Mouse (Mus musculus) bone marrow macrophage, adult 2 months (primary cell): ENCODE data around the gene Akirin1. TPM values are rescaled to one million over a fixed set of nuclear protein-coding genes. Genes with fewer than 3 reads are reported as not detected.

ENCODE experiments used
- H3K27ac ChIP-seq: 2 replicates; pipeline ENCODE4 v1.5.1; 2012; ENCODE audit warnings: low read depth, low read length; ENCODE audit not compliant: insufficient read depth
- H3K4me1 ChIP-seq: 2 replicates; pipeline ENCODE4 v1.6.1; 2012; ENCODE audit warnings: low read length; ENCODE audit not compliant: control insufficient read depth, insufficient read depth
- H3K4me3 ChIP-seq: 2 replicates; pipeline ENCODE4 v1.5.1; 2012; ENCODE audit warnings: mild to moderate bottlenecking, low read length, moderate library complexity; ENCODE audit not compliant: insufficient read depth
- CTCF ChIP-seq: IDR thresholded peaks from 2 replicates; pipeline ENCODE4 v1.5.1; 2012; ENCODE audit warnings: low read depth, mild to moderate bottlenecking, low read length, moderate library complexity
- POLR2A ChIP-seq: IDR thresholded peaks from 2 replicates; pipeline ENCODE4 v1.6.1; 2012; ENCODE audit warnings: mild to moderate bottlenecking, low read depth, low read length, borderline replicate concordance
- polyA plus RNA-seq: library from polyadenylated mRNA; stranded (reverse); fragments of >200 nt; gene quantifications from 2 replicates; pipeline ENCODE4 v1.2.4, GENCODE M21; 2012; ENCODE audit not compliant: missing spikeins, insufficient read depth, insufficient read length

The Akirin1 gene
- polyA plus RNA-seq, 1 experiment: 56.1 TPM

GRCm38 (mm10) chr4:123686368-123687024 is 63.6 kb downstream of the Akirin1 start:
- 0 out of 2 replicates have a peak, but pooled peaks cover 1% of the 10 kb centered on the region for H3K4me1 ChIP-seq
- H3K27ac ChIP-seq: no peak overlapping the region
- TF ChIP-seq CTCF (no peak), POLR2A (no peak)
- H3K4me3 ChIP-seq: peak overlapping the region; percentile 66

- Histone ChIP-seq H3K4me1 (peaks cover 8% of the 10 kb centered on the region), H3K27ac (no peak overlapping the region), H3K4me3 (no peak overlapping the region)
- TF ChIP-seq POLR2A: no peak
- no peak for TF ChIP-seq CTCF
These were observed 64.5 kb downstream of the Akirin1 start for GRCm38 (mm10) chr4:123685506-123686242.

GRCm38 (mm10) chr4:123685046-123685445 is 65.1 kb downstream of the Akirin1 start:
- peaks cover 13% of the 10 kb centered on the region for H3K4me1 ChIP-seq
- H3K27ac ChIP-seq: no peak overlapping the region
- no peak overlapping the region for H3K4me3 ChIP-seq
- no peak for TF ChIP-seq POLR2A
- no peak for TF ChIP-seq CTCF

Other genes starting within 250 kb of the Akirin1 start
- 176 and 182 TPM in 2 replicates for gene Macf1, start 66.0 kb downstream of the Akirin1 start, polyA plus RNA-seq
- gene Ndufs5, start 32.1 kb downstream of the Akirin1 start, polyA plus RNA-seq: 110 and 121 TPM in 2 replicates
- not detected in 2 replicates for gene Rhbdl2, start 37.5 kb upstream of the Akirin1 start, polyA plus RNA-seq
- not detected in 2 replicates for gene 4933427I04Rik, start 109.3 kb upstream of the Akirin1 start, polyA plus RNA-seq
- gene Mycbp, start 154.5 kb upstream of the Akirin1 start, polyA plus RNA-seq: 17.1 and 21.1 TPM in 2 replicates
- 176 and 196 TPM in 2 replicates for gene Rragc, start 167.1 kb upstream of the Akirin1 start, polyA plus RNA-seq
- gene 4930535I16Rik, start 167.7 kb upstream of the Akirin1 start, polyA plus RNA-seq: not detected in 2 replicates